8 mouse cellular contexts compared by ENCODE assay signal in the genomic region with DNA sequence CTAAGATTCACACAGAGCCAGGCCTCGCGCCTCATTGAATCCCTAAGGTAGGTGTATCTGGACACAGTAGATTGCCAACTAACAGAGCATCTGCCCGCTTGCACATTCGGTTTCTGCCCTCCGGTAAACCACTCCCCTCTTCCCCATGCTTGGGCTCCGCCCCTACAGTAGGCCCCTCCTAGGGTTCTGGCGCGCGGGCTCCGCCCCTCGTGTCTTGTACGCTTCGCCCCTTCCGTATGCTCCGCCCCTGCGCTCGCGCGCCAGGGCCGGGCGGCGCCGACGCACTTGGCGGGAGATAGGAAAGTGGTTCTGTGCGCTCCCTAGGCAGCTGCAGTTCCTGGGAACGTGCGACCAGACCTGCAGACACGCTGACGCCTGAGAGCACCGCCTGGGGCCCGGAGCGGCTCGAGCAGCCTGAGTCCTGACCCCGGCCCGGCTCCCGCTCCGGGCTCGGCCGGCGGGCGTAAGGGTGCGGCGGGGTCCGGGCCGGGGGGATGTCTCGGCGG. TPM values are rescaled to one million over a fixed set of nuclear protein-coding genes. Genes with fewer than 3 reads are reported as not detected.
DNase-seq lines count a peak whose midpoint lies in the region; ATAC-seq and TF ChIP-seq lines count a peak whose summit lies in the region.

A gene (plus strand): TSS at position 353 of the 506 bp plus-strand sequence.

- H3K9me3 ChIP-seq in embryonic facial prominence, embryonic 14.5 days (ENCODE audit: control insufficient read depth, low read length): no peaks in the 10 kb centered on the region
- H3K9me3 ChIP-seq in limb, embryonic 13.5 days: no peaks in the 10 kb centered on the region
- H3K9me3 ChIP-seq in midbrain, embryonic 16.5 days (replicated peaks; ENCODE audit: control insufficient read depth, low read length, poor library complexity, severe bottlenecking): no peaks in the 10 kb centered on the region

- ATAC-seq in embryonic facial prominence, embryonic 14.5 days (ENCODE audit: low read depth): peak; percentile 100
- ATAC-seq in limb, embryonic 13.5 days (ENCODE audit: low FRiP score, low read depth): peak; percentile 99
- ATAC-seq in midbrain, embryonic 16.5 days: peak; percentile 99

- H3K36me3 ChIP-seq in embryonic facial prominence, embryonic 14.5 days (ENCODE audit: control insufficient read depth, insufficient read depth, low read length): no peaks in the 10 kb centered on the region
- no peaks in the 10 kb centered on the region for H3K36me3 ChIP-seq in heart, adult 2 months (ENCODE audit: control insufficient read depth, insufficient read depth, low read length)
- no peaks in the 10 kb centered on the region for H3K36me3 ChIP-seq in limb, embryonic 13.5 days
- H3K36me3 ChIP-seq in midbrain, embryonic 16.5 days (ENCODE audit: control insufficient read depth, insufficient read depth, low read length): no peaks in the 10 kb centered on the region

- H3K9ac ChIP-seq in embryonic facial prominence, embryonic 14.5 days (ENCODE audit: low read depth, low read length): peak within 1 kb of the TSS; percentile 70
- no peak within 1 kb of the TSS for H3K9ac ChIP-seq in heart, adult 2 months (ENCODE audit: low read depth, low read length)
- H3K9ac ChIP-seq in limb, embryonic 13.5 days: peak within 1 kb of the TSS; percentile 78
- H3K9ac ChIP-seq in midbrain, embryonic 16.5 days (ENCODE audit: low read depth, low read length): peak within 1 kb of the TSS; percentile 53

- TF ChIP-seq CTCF in heart, adult 2 months (IDR thresholded peaks at IDR 0.05): no peak; the same call in 1 of the 2 replicates

- H3K27ac ChIP-seq in embryonic facial prominence, embryonic 14.5 days (replicated peaks; ENCODE audit: low read depth, low read length): peak within 1 kb of the TSS; percentile 15; the same call in 1 of the 2 replicates
- H3K27ac ChIP-seq in heart, adult 2 months: no peak within 1 kb of the TSS
- no peak within 1 kb of the TSS for H3K27ac ChIP-seq in limb, embryonic 13.5 days
- H3K27ac ChIP-seq in midbrain, embryonic 16.5 days (ENCODE audit: low read length): no peak within 1 kb of the TSS

- no peaks in the 10 kb centered on the region for H3K79me2 ChIP-seq in heart, adult 2 months (replicated peaks; ENCODE audit: control insufficient read depth, insufficient read depth, low read length)

- peak within 1 kb of the TSS; percentile 99 for H3K4me2 ChIP-seq in embryonic facial prominence, embryonic 14.5 days (ENCODE audit: low read depth, low read length)
- peak within 1 kb of the TSS; percentile 99 for H3K4me2 ChIP-seq in limb, embryonic 13.5 days (replicated peaks)
- H3K4me2 ChIP-seq in midbrain, embryonic 16.5 days (ENCODE audit: low read length): peak within 1 kb of the TSS; percentile 100

- H3K4me3 ChIP-seq in embryonic facial prominence, embryonic 14.5 days (ENCODE audit: low read depth, low read length): peak within 1 kb of the TSS; percentile 77
- H3K4me3 ChIP-seq in heart, adult 2 months: peak within 1 kb of the TSS; percentile 56
- peak within 1 kb of the TSS; percentile 75 for H3K4me3 ChIP-seq in limb, embryonic 13.5 days
- peak within 1 kb of the TSS; percentile 48 for H3K4me3 ChIP-seq in midbrain, embryonic 16.5 days (ENCODE audit: low read depth, low read length)

- H3K27me3 ChIP-seq in embryonic facial prominence, embryonic 14.5 days (replicated peaks; ENCODE audit: control insufficient read depth, insufficient read depth, low read length): no peaks in the 10 kb centered on the region
- H3K27me3 ChIP-seq in heart, adult 2 months (ENCODE audit: control insufficient read depth, insufficient read depth, low read length): no peaks in the 10 kb centered on the region
- no peaks in the 10 kb centered on the region for H3K27me3 ChIP-seq in limb, embryonic 13.5 days
- H3K27me3 ChIP-seq in midbrain, embryonic 16.5 days (ENCODE audit: control insufficient read depth, insufficient read depth, low read depth, low read length): peaks cover 6% of the 10 kb centered on the region

- under 1% methylated on average over 35 of the region's 48 CpGs for WGBS in embryonic facial prominence, embryonic 14.5 days
- under 1% methylated on average over 48 of the region's 48 CpGs for WGBS in heart, adult 2 months
- under 1% methylated on average over 48 of the region's 48 CpGs for WGBS in limb, embryonic 13.5 days
- WGBS in midbrain, embryonic 16.5 days: under 1% methylated on average over 48 of the region's 48 CpGs

- peaks cover 7% of the 10 kb centered on the region; the same call in 1 of the 2 replicates for H3K4me1 ChIP-seq in embryonic facial prominence, embryonic 14.5 days (ENCODE audit: control insufficient read depth, insufficient read depth, low read length)
- H3K4me1 ChIP-seq in heart, adult 2 months (ENCODE audit: control insufficient read depth, insufficient read depth, low read length): no peaks in the 10 kb centered on the region
- H3K4me1 ChIP-seq in limb, embryonic 13.5 days: peaks cover 21% of the 10 kb centered on the region
- H3K4me1 ChIP-seq in midbrain, embryonic 16.5 days (ENCODE audit: control insufficient read depth, insufficient read depth, low read length): peaks cover 15% of the 10 kb centered on the region

- intact Hi-C loops in heart, adult 2 months (cut with DNase I): no loop called here

- peak; percentile 97 for DNase-seq in 3T3-L1 (ENCODE audit: low read depth, low spot score)
- DNase-seq in adrenal gland, postnatal 4 days (ENCODE audit: low spot score in 2 of 2): peak; percentile 84 to 90
- peak; percentile 98 for DNase-seq in embryonic facial prominence, embryonic 14.5 days (ENCODE audit: low spot score)
- peak; percentile 92 to 93 for DNase-seq in heart, adult 2 months
- peak; percentile 93 to 95 for DNase-seq in kidney, adult 8-10 months
- peak; percentile 83 to 97 for DNase-seq in spleen, postnatal 10 days (ENCODE audit: low spot score in 2 of 2)

- no peak for TF ChIP-seq EP300 in heart, adult 2 months (IDR thresholded peaks at IDR 0.05; ENCODE audit: insufficient read depth, low read depth, low read length)

- no peak for TF ChIP-seq POLR2A in heart, adult 2 months (IDR thresholded peaks at IDR 0.05; ENCODE audit: insufficient read depth, low read depth, low read length)

RNA-seq across cellular contexts. Expression of the gene that starts here (rescaled TPM):
- total RNA-seq in adrenal gland, postnatal 4 days (2021): 10 to 100 TPM; 20.4 to 24.0 TPM
- 16.0 and 16.1 TPM in 2 replicates for polyA plus RNA-seq in embryonic facial prominence, embryonic 14.5 days (2014; fragmentation: Nextera tagmentation; extraction: Ambion mirVana)
- total RNA-seq in heart, adult 2 months (2021): under 1 TPM; 0.16 to 0.41 TPM
- polyA plus RNA-seq in heart, adult 2 months (2012; rRNA removed): 0.18 and 0.56 TPM in 2 replicates
- 23.8 and 26.3 TPM in 2 replicates for polyA plus RNA-seq in limb, embryonic 13.5 days (2015; fragmentation: Nextera tagmentation; extraction: Ambion mirVana)
- 1.9 and 3.9 TPM in 2 replicates for polyA plus RNA-seq in midbrain, embryonic 16.5 days (2015; fragmentation: Nextera tagmentation; extraction: Ambion mirVana)

Comparison
In these comparisons a context has a peak if more than half of its experiments do, and no peak if none do; other contexts are left out.
1. RNA of the gene that starts here (total RNA-seq): 20.4 to 24.0 TPM in adrenal gland, postnatal 4 days; 0.16 to 0.41 TPM in heart, adult 2 months; every median in the first group is over 10 times any median in the second.
2. Peak in DNase-seq and H3K4me3 ChIP-seq in heart, adult 2 months; RNA of the gene not detected or under 1 TPM.
3. Peak in every context shown above with its lines, with median percentiles within 50 percentile points of each other: DNase-seq, ATAC-seq, H3K4me2 ChIP-seq and H3K4me3 ChIP-seq.